Mouse (Mus musculus) erythroid progenitor cell, adult 5-6 weeks (primary cell): ENCODE data around the gene Scn2b. TPM values are rescaled to one million over a fixed set of nuclear protein-coding genes. Genes with fewer than 3 reads are reported as not detected.

Source experiments
- ATAC-seq: replicated peaks from 2 replicates; pipeline ENCODE4 v1.8.0; 2016; ENCODE audit warnings: moderate number of reproducible peaks, mild to moderate bottlenecking, moderate TSS enrichment, inconsistent platforms; ENCODE audit not compliant: poor library complexity, low FRiP score, severe bottlenecking
- total RNA-seq, 2 experiments: library from RNA; stranded (forward) in 1 of 2; stranded (reverse) in 1 of 2; fragments of 150-400 nt in 1 of 2; fragments of 186-747, 209-891 nt in 1 of 2; gene quantifications; 2 replicates each; pipeline versions ENCODE4 v1.2.3 to v1.2.4; 2015 to 2017; ENCODE audit warnings: low replicate concordance in 2 of 2

Gene Scn2b
- total RNA-seq, 2 experiments from 2014 or later: not detected

DNA sequence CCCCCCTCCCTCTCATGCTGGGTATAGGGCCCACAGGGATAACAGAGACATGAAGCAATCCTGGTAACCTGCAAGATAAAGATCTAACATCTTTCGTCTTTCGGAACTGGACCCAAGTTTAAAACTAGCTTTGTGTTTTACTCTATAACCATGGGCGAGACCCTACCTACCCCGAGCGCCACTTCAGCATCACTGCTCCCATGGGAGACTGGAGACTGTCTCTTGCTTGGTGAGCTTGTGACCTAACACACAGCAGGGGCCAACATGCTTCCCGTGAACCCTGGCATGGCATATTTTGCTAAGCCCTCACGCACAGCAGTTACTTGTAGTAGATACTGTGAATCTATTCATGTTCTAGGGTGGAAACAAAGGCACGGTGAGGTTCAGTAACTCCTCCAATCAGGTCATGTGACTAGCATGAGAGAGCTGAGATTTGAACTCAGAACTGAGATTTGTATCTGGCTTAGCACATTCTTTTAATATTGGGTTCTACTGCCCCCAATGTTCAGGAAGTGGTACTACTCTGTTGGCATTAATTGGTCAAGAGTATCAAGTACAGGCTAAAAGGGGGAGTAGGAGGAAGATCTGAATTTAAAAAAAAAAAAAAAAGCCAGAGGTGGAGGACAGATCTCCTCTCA is 1.9 kb downstream of the Scn2b start:
- no peak for ATAC-seq

DNA sequence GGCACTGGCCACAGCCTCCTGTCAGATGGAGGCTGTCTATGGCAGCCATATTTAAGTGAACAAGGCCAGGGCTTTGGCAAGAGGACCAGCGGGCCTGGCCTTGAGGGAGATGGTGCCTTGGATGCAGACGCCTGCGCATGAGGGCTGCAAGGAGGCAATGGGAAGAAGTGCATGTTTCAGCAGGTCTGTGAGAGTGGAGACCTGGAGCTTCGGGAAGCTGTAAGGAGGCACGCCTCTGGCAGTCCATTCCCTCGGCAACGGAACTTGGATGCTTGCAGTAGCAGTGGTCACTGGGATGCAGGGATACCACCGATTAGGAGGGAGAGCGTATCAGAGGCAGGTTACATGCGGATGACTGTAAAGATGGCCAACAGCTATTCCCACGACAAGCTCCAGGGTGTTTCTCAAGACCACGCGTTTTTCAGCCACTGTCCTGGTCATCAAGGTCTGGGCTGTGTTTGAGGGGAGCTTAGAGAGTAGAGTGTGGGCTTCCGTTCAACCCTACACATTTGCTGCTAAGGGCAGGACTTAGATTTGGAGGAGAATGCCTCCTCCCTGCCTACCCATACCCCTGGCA is 2.5 kb downstream of the Scn2b start:
- ATAC-seq: no peak

DNA sequence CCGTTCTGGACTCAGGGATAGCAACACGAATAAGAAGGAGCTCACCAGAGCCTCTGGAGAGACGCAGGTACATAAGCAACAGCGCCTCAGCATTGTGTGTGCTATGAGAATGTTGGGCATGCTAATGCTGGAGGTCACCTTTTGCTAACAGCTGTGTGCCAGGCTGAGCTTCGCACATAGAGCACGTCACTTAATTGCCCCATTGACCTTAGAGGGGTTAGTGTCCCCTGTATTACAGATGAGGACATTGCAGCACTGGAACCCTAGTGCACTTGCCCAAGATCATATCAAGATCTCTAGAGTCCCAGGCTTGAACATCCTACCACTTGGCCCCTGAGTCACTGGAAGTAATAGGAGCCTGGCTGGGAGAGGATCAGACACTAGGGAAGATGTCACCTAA is 3.0 kb downstream of the Scn2b start:
- no peak for ATAC-seq

DNA sequence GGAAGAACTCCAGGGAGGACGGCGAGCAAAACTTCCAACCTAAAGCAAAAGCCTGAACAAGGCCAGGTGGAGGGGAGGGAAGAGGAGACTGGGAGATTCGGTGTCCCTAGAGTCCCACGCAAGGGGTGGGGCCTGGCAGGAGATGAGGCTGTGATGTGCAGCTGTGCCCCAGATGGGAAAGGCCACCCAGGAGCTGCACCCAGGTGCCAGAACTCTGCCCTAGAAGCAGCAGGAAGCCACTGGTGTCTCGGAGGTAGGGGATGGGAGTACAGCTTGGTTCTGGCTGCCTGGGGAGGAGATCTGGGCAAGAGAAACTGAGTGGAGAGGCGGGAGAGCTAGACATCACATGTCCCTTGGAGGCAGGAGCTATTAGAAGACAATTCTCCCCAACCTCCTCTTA is 3.4 kb downstream of the Scn2b start:
- no peak for ATAC-seq

DNA sequence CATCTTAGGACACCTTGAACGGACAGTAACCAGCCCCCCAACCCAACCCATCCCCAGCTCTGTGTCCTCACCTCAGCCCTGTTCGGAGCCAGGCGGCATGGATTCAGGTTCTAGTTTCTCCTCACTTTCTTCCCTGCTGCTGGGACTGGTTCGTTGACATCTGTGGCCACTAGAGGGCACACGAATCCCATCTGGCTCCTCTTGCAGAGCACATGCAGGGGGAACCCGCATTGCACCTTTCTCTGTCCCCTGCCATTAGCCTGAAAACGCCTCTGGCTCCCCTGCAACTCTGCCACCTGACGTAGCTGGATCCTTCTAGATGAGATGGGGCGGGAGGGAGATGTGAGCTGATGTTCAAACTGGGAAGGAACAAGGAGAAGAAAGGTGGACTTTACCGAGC is 4.2 kb downstream of the Scn2b start:
- no peak for ATAC-seq

DNA sequence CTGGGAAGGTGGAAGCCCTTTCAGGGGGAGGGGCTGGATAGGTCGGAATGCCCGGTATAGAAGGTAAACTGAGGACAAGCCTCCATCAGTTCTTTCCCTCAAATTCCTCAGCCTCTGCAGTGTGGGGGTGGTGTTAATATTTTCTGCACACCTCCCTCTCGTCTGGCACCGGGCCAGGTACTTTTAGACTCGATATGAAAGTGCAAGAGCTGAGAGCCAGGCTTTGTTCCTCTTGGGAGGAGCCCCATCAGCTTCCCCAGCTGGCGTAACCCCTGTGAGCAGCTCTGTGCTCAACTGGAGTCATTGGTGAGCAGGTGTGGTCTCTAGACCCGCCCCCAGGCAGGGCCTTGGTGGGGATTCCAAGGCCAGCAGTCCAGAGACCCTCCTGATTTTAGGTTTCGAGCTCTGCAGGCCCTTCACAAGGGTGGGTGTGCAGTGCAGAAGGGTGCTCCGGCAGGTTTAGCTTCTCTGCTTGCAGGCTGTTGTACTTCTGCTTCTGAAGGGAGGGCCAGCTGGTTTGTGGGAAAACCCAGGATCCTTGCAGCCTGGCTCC is 4.7 kb downstream of the Scn2b start:
- no peak for ATAC-seq

DNA sequence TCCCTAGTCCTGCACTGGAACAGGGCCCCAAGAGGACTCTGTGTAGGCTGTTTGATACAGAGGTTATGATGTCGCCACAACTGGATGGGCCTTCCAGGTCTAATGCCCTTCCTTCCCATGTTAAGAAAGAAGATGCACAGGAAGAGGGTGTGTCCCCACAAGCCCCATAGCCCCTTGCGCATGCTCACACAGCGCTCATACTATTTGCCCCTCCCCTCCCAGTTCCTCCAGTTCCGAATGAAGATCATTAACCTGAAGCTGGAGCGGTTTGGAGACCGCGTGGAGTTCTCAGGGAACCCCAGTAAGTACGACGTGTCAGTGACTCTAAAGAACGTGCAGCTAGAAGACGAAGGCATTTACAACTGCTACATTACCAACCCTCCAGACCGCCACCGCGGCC is 7.6 kb downstream of the Scn2b start:
- ATAC-seq: no peak

DNA sequence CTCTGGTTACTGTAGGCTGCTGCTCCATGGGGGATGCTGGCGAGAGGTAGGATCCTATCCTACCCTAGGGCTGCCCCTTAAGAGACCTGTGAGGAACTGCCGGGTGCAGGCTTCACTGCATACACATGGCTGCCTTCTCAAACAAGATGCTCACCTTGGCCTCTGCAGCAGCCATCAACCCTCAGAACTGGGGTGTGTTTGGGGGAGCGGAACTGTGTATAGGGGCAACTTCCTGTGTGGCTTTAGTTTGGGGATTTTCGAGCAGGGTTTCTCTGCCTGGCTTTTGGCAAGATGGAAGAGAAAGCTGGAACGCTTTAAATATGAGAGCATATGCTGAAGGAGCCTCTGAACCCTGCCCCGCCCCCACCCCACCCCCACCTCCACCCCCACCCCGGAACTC is 9.4 kb downstream of the Scn2b start:
- ATAC-seq: no peak

DNA sequence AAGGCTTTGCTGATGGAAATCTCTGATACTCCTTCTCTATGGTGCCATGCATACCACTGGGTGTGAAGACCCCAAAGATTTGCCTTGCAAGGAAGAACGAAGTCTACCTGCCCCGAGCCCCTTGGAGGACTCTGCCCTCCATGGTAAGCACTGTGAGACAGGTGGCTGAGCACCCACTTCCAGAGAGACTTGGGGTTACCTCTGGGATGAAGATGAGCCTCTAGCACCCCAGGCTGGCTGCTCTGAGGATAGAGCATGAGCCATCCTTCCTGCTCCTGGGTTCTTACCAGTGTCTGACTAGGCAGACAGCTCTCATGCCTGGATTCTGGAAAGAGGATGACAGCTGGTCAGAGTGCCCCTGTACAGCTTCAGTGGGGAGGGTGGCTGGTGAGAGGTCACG is 12.5 kb downstream of the Scn2b start:
- no peak for ATAC-seq

DNA sequence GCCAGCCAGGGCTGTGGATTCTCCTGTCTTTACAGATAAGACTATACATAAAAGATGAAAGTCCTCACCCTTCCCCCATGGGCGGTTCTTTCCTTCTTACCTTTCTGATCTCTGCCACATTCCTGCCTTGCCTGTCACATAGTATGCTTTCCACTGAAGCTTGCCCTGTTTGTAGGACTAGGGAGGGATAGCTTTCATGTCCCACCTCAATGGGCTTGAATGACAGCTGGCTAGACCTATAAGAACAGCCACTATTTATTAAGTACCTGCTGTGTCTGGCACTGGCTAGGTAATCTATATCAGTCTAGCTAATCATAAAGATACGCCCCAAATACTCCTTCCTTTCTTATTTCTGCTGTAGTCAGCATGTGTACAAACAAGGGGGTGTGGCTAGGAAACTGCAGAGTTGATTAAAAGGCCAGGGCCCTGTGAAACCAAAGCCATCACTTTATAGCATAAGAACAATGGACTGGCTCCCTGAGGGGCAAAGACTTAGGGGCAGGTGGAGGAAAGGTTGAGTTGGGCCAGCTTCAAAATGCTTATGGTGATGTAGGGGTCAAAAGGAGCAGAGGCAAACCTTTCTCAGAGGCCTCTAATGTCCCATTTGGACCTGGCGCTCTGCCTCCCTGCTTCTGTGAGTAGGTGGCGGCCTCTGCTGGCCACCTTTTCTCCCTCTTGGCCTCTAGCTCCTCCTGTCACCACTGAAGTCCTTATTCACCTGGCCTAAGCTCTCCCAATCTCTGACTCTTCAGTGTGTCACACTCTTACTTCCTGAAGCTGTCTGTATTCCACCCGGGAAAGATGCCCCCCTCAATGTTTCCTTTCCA is 16.1 kb downstream of the Scn2b start:
- ATAC-seq: no peak

DNA sequence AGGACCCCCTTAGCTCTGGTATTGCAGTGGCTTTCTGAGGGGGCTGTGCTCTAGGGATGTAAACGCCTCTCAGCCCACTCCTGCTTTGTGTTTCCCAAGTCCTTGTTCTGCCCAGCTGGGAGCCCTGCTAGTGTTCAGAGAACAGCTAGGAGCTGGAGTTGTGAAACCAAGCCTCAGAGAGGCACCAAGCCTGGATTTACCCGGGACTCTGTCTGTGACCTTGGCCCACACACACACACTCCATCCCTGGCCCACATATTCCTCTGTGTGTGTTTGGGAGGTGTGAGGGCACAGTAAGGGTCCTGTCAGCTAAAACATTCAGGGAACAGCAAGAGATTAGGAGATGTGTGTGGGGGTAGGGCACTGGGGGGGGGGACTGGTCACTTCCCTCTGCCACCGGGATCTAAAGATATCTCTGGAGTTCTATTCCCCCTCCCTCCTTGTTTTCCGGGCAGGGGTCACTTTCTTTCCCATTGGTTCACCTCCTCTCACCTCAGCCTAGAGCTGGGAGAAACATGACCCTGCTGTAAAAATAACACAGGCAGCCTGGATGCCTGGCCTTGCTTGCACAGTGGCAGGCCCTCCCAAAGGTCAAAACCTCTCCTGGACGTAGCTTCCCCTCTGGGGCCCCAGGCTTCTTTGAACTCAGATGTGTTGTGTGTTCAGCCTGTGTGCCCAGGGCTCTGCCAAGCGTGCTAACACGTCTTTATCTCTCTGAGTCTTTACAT is 19.0 kb downstream of the Scn2b start:
- ATAC-seq: no peak

DNA sequence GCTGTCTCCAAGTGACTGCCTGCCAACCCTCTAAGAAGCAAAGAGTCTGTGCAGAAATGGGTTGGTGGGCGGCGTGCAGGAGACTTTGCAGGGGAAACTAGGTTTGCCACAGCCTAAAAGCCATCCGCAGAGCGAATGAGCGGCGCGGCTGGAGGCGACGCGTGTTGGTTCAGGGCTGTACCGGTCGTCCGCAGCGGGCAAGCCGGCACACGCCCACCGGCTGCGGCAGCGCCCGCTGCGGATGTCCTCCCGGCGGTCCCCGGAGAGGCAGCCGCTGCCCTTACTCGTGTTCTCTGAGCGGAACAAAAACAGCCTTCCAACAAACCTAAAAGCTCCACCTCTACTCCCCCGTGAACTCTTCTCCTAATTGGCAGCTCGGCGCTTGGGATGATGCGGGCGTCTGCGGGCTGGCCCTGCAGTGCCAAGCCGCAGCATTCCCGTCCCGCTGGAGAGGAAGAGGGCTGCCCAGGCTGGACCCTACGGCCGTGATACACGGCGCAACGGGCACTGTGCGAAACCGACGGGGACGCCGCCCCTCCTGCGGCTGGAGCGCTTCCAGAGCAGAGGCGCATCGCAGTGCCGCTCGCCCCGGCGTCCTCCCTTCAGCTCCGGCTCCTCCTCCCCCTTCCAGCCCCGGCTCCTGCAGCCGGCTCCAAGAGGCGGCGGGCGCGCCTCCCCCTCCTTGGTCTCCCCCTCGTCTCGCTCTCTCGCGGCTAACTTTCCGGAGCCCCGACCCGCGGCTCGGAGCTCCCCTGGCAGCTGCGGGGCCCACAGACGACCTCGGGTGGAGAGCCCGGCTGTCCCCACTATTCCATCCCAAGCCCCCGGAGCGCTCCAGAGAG is 20.8 kb downstream of the Scn2b start, which contains the start of gene Scn4b:
Gene Scn4b, plus strand, starts transcription at position 205 of the 842 bp plus-strand sequence.
- ATAC-seq: no peak

DNA sequence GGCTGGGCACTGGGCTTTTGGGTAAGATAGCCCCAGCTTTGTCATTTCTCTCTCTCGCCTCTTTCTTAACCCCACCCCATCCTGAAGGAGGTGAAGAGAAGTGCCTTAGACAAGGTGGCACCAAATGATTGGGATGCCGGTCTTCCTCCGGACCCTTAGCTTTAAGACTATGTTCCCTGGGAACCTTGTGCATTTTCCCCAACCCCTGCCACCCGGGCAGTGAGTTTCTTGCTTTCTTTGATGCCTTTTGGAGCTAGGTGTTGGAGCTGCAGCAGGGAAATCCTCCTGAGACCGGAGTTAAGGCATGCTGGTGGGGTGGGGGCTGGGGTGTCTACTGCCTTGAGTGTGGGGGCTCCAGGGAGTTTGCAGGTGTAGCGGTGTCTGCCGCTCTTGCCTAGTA is 21.5 kb downstream of the Scn2b start:
- ATAC-seq: no peak

DNA sequence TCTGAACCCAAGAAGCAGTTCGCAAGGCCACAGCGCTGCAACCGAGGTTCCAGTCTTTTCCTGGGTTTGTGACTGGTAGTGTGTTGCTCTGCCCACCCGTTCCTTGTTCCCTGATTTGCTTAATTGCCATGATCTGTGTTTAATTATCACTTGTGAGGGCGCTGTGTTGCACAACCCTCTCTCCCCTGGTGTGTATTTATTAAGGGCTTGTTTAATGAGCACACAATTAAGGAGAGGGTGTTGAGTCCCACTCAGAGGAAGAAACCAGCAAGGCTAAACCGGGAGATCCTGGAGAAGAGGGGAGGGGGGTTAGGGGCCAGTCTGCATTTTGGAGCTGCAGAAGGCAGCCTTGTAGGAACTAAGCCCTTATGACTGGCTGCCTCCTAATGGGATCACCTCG is 23.4 kb downstream of the Scn2b start:
- no peak for ATAC-seq

DNA sequence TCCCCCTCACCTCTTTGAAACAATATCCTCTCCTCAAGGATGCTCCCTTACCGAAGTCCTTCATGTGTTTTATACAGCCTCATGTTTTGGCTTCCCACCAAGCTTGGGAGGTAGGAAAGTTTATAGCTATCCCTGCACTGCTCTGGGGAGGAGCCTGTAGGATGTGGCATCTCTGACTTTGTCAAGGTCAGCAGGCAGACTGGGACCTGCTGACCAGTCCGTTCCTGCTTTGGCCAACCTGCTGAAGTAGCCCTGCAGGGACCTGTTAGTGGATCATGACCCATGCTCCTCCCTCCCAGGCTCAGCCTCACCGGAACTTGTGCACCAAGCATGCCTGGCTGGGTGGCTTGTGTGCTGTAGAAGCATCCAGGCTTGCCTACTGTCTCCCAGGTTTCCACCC is 25.1 kb downstream of the Scn2b start:
- no peak for ATAC-seq

DNA sequence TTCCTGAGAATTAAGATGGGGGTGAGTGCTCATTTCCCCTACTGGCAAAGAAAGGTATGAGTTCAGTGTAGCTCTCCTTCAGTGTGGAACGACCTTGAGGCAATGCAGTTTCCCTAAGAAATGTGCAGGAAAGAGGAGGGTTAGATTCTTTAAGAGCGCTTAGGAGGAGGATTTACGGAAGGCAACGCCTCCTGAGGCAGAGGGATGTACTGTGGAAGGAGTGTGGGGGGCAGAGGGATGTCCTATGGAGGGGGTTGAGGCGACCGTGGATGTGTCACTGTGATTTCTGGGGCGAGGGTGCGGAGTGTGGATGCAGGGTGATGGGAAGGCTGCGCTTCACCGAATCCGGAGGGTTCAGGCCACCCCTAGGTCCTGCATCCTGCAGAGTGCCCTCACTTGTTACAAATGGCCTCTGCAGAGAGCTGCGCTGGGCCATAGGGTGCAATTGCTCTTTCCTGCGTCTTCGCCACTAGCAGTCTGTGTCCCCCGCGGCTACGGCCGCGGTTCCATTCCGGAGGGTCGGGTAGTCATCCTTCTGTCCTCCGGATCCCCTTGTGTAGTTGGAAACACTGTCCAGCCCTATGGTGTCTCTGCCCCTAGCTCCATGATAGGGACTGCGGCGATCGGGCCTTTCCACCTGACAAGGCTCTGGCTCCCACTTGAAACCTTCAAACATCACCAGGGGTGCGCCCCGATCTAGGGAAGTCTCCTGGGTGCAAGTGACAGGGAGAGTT is 28.1 kb downstream of the Scn2b start:
- no peak for ATAC-seq

DNA sequence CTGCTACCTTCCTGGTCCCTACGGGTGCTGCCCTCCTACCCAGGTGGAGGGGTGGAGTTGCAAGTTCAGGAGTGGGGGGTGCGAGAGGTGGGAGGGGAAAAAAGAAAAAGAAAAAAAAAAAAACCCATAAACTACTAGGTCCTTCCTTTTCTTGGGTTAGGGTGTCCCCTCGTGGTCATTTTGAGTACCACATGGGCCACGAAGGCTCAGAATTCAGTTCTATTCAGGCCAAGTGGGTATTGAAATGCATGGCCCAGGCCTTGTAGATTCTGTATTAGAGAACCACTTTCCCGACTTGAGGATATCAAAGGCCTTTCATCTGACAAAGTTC is 28.6 kb downstream of the Scn2b start:
- no peak for ATAC-seq

DNA sequence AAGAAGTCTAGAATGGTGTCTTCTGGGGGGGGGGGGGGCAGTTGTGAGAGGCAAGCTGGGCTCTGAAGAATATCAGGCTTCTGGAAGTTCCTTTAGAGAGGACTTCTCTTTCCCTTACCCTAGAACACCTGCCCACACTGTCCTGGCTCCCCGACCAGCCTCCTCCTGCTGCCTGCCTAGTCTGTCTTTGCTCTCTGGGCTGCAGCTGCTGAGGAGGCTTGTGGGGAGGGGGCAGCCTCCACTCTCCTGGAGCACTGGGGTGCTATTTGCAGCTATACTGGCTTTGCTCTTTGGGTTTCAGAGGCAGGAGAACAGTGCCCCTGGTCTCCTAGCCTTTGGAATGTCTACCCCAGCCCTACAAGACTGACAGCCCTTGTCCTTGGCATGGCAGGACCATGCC is 33.4 kb downstream of the Scn2b start:
- no peak for ATAC-seq

DNA sequence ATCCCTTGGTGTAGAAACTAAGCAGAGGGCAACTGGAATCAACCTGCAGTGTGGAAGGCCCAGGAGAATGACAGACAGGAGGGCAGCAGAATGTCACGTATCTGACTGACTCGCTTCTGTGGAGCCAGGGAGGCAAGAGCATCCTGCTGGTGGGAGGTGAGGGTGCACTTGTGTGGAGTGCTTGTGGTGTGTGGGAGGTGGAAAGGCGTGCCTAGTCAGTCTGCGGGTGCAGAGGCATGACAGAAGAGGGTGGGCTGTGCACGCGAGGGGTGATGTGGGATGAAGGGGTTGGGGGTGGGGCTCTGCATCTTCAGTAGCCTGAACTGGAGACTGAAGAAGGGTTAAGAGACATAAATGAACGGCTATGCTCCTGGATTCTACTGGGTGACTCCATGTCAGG is 35.8 kb downstream of the Scn2b start:
- no peak for ATAC-seq
